Mouse (Mus musculus) lung, embryonic 16.5 days (tissue): ENCODE data around the gene Syngr2. TPM values are rescaled to one million over a fixed set of nuclear protein-coding genes. Genes with fewer than 3 reads are reported as not detected.

Source experiments
- ATAC-seq: fragments of 200-750 bp; cut with Nextera tagmentation; 2 replicates; pipeline ENCODE4 v1.8.0; 2017; ENCODE audit warnings: low read depth, mild to moderate bottlenecking, moderate library complexity
- H3K27ac ChIP-seq: fragments of 300-500 bp; sonication (generic); 2 replicates; pipeline ENCODE4 v1.5.1; 2014; ENCODE audit warnings: mild to moderate bottlenecking, control low read depth, low read length
- H3K27me3 ChIP-seq: fragments of 300-500 bp; sonication (generic); 2 replicates; pipeline ENCODE4 v1.6.1; 2014; ENCODE audit warnings: low read depth, low read length, mixed read lengths; ENCODE audit not compliant: control insufficient read depth, insufficient read depth
- H3K36me3 ChIP-seq: fragments of 300-500 bp; sonication (generic); 2 replicates; pipeline ENCODE4 v1.6.1; 2014; ENCODE audit warnings: low read length; ENCODE audit not compliant: control insufficient read depth, insufficient read depth
- H3K4me1 ChIP-seq: fragments of 300-500 bp; sonication (generic); replicated peaks from 2 replicates; pipeline ENCODE4 v1.6.1; 2014; ENCODE audit warnings: low read length, mixed read lengths; ENCODE audit not compliant: control insufficient read depth, insufficient read depth
- H3K4me2 ChIP-seq: fragments of 300-500 bp; sonication (generic); 2 replicates; pipeline ENCODE4 v1.6.1; 2014; ENCODE audit warnings: low read depth, low read length, control low read depth
- H3K4me3 ChIP-seq: fragments of 300-500 bp; sonication (generic); 2 replicates; pipeline ENCODE4 v1.5.1; 2014; ENCODE audit warnings: mild to moderate bottlenecking, low read length, control low read depth
- H3K9ac ChIP-seq: fragments of 300-500 bp; sonication (generic); 2 replicates; pipeline ENCODE4 v1.6.1; 2014; ENCODE audit warnings: low read length, control low read depth
- H3K9me3 ChIP-seq: fragments of 300-500 bp; sonication (generic); 2 replicates; pipeline ENCODE4 v1.6.1; 2016; ENCODE audit warnings: low read length; ENCODE audit not compliant: control insufficient read depth
- WGBS: fragments of 180-500 bp; shearing (Covaris S2); extraction: QIAGEN DNeasy Blood & Tissue Kit; methylation state at CpG from one replicate; pipeline ENCODE4 v1.1.7; 2014; 5-methylcytosine and 5-hydroxymethylcytosine counted together
- polyA plus RNA-seq: library from polyadenylated mRNA; unstranded; fragments of >200 nt; fragmentation: Nextera tagmentation; extraction: Ambion mirVana; gene quantifications from 2 replicates; pipeline ENCODE4 v1.2.1, GENCODE M21; 2015

Gene Syngr2
- polyA plus RNA-seq, 1 experiment from 2014 or later = 79.5 TPM

GRCm38 (mm10) chr11:117798160-117798541, 11.3 kb upstream of the Syngr2 start:
- Histone ChIP-seq H3K4me1 (peaks cover 6% of the 10 kb centered on the region; the same call in 1 of the 2 replicates), H3K27me3 (no peaks in the 10 kb centered on the region), H3K4me2 (no peak overlapping the region), H3K4me3 (no peak overlapping the region), H3K9ac (no peak overlapping the region), H3K9me3 (no peaks in the 10 kb centered on the region), H3K36me3 (no peaks in the 10 kb centered on the region), H3K27ac (no peak overlapping the region)
- WGBS = 19% methylated on average over 2 of the region's 2 CpGs
- 0 out of 2 replicates have a peak, but pooled peaks have one; percentile 8 for ATAC-seq

GRCm38 (mm10) chr11:117799174-117799573, 10.3 kb upstream of the Syngr2 start:
- WGBS = 56% methylated on average over 5 of the region's 5 CpGs
- H3K4me1 ChIP-seq = peaks cover 6% of the 10 kb centered on the region; the same call in 1 of the 2 replicates
- ATAC-seq = no peak
- no peak overlapping the region for H3K9ac ChIP-seq
- H3K27me3 ChIP-seq = no peaks in the 10 kb centered on the region
- no peaks in the 10 kb centered on the region for H3K36me3 ChIP-seq
- H3K9me3 ChIP-seq = no peaks in the 10 kb centered on the region
- no peak overlapping the region for H3K4me3 ChIP-seq
- no peak overlapping the region for H3K4me2 ChIP-seq
- no peak overlapping the region for H3K27ac ChIP-seq

- Histone ChIP-seq H3K36me3 (no peaks in the 10 kb centered on the region), H3K9ac (no peak overlapping the region), H3K4me3 (no peak overlapping the region), H3K4me1 (peaks cover 6% of the 10 kb centered on the region; the same call in 1 of the 2 replicates), H3K4me2 (no peak overlapping the region), H3K27me3 (no peaks in the 10 kb centered on the region), H3K27ac (no peak overlapping the region), H3K9me3 (no peaks in the 10 kb centered on the region)
- no peak for ATAC-seq
- 76% methylated on average over 7 of the region's 7 CpGs for WGBS
Observed at GRCm38 (mm10) chr11:117800038-117800437, 9.4 kb upstream of the Syngr2 start.

- Histone ChIP-seq H3K4me2 (no peak overlapping the region), H3K27me3 (no peaks in the 10 kb centered on the region), H3K27ac (no peak overlapping the region), H3K4me1 (peaks cover 6% of the 10 kb centered on the region; the same call in 1 of the 2 replicates), H3K9ac (no peak overlapping the region), H3K36me3 (no peaks in the 10 kb centered on the region), H3K9me3 (no peaks in the 10 kb centered on the region), H3K4me3 (no peak overlapping the region)
- no peak for ATAC-seq
- WGBS = 65% methylated on average over 7 of the region's 7 CpGs
Observed at GRCm38 (mm10) chr11:117801650-117802049, 7.8 kb upstream of the Syngr2 start.

DNA sequence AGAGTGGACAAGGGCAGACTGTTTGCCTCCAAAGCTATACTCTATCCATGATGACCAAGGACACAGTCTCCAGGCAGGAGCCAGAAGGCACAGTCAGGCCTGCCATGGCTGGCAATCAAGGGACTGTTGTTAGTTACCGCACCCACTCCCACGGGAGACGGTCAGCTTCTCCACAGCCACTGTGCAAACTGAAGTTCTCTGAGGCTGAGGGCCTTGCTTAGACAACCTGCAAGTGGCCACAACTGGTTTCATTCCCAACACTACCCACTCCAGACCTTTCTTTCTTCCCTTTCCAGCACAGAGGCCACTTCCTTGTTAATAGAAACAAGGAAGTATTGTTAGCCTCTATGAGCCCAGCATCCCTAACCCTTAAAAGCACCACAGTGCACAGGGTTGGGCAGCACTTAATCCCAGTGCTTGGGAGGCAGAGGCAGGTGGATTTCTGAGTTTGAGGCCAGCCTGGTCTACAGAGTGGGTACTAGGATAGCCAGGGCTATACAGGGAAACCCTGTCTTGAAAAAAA, 6.2 kb upstream of the Syngr2 start:
- whole genome bisulfite sequencing = 67% methylated on average over 3 of the region's 3 CpGs
- H3K9me3 ChIP-seq = no peaks in the 10 kb centered on the region

DNA sequence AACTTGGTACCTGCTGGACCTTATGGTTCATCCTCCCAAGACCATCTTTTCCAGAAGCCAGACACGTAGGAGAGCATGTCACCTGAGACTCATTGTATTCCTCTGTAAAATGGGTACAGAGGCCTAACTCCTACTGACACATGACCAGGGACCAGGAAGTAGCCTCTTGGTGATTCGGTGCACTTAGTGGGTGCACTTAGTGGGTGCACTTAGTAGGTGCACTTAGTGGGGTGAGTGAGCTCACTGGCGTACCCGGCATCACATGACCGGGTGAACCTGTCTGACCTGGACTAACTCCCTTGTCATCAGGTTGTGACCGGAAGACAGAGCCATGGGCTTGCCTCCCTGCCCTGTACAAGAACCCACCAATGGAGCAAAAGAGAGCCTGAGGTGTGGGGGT, 2.7 kb upstream of the Syngr2 start:
- WGBS = 91% methylated on average over 6 of the region's 6 CpGs
- Histone ChIP-seq H3K36me3 (no peaks in the 10 kb centered on the region), H3K4me1 (peaks cover 14% of the 10 kb centered on the region), H3K4me2 (no peak overlapping the region), H3K4me3 (no peak overlapping the region), H3K27me3 (no peaks in the 10 kb centered on the region), H3K9ac (no peak overlapping the region), H3K27ac (no peak overlapping the region), H3K9me3 (no peaks in the 10 kb centered on the region)
- no peak for ATAC-seq

More for the DNA sequence above, 6.2 kb upstream of the Syngr2 start:
- Histone ChIP-seq H3K27ac (no peak overlapping the region), H3K4me3 (no peak overlapping the region), H3K4me1 (peaks cover 3% of the 10 kb centered on the region; the same call in 1 of the 2 replicates), H3K36me3 (no peaks in the 10 kb centered on the region), H3K9ac (no peak overlapping the region), H3K27me3 (no peaks in the 10 kb centered on the region), H3K4me2 (no peak overlapping the region)
- no peak for ATAC-seq

DNA sequence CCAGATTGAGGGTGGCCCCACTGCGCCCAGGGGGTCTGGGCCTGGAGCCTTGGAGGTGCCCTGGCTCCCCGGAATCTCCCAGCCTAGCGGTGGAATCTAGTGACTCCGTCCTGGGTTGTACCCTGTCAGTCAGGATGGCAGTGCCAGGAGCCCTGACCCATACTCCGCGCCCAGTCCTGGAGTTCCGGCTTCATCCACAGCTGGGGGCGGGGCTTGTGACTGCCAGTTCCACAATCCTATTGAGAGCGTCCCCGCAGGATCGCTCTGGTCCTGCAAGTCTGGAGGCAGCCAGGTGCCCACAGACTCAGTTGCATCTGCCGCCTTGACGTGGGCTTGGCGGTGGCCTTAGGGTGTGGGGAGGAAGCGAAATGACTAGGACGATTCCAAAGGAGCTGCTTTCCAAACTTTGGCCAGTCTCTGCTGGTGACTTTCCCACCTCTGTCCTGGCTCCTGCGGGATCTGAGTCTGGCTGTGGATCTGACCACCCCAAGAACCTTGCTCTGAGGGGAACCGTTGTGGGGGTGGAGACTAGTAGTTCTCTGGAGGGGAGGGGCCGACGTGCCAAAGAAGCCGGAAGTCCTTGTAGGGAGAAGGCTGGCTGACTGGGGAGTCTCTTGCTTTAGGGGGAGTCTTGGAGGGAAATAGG, 1.1 kb downstream of the Syngr2 start:
- peak overlapping the region; percentile 84 for H3K9ac ChIP-seq
- ATAC-seq = peak; percentile 87
- H3K27ac ChIP-seq = peak overlapping the region; percentile 82
- peaks cover 14% of the 10 kb centered on the region for H3K4me1 ChIP-seq
- peaks cover 14% of the 10 kb centered on the region for H3K36me3 ChIP-seq
- 0% methylated on average over 21 of the region's 21 CpGs for WGBS
- no peaks in the 10 kb centered on the region for H3K27me3 ChIP-seq
- peak overlapping the region; percentile 75 for H3K4me3 ChIP-seq
- H3K4me2 ChIP-seq = peak overlapping the region; percentile 99
- no peaks in the 10 kb centered on the region for H3K9me3 ChIP-seq

DNA sequence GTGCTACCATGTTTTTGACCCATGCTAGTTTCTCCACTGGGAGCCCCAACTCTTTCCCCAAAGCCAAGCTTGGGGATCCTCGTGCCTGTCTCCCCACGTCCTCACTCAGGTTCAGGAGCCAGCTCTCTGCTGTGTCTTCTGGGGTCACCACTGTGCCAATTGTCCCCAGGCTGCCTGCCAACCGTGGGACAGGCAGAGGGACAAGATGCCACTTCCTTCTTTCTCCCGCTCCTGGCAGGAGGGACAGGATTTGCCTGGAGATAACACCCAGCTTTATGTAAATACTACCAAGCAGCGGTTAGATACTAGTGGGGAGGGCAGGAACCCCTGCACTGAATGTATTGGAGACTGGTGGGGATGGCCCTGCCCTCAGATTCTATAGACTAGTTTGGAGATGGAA, 4.4 kb downstream of the Syngr2 start:
- peaks cover 31% of the 10 kb centered on the region for H3K36me3 ChIP-seq
- peak overlapping the region; percentile 7; the same call in 1 of the 2 replicates for H3K27ac ChIP-seq
- H3K4me1 ChIP-seq = peaks cover 14% of the 10 kb centered on the region
- 0 out of 2 replicates have a peak overlapping the region, but pooled peaks have one; percentile 9 for H3K9ac ChIP-seq
- no peak overlapping the region for H3K4me3 ChIP-seq
- no peak overlapping the region for H3K4me2 ChIP-seq
- 48% methylated on average over 5 of the region's 5 CpGs for WGBS
- no peaks in the 10 kb centered on the region for H3K9me3 ChIP-seq
- no peak for ATAC-seq
- no peaks in the 10 kb centered on the region for H3K27me3 ChIP-seq

DNA sequence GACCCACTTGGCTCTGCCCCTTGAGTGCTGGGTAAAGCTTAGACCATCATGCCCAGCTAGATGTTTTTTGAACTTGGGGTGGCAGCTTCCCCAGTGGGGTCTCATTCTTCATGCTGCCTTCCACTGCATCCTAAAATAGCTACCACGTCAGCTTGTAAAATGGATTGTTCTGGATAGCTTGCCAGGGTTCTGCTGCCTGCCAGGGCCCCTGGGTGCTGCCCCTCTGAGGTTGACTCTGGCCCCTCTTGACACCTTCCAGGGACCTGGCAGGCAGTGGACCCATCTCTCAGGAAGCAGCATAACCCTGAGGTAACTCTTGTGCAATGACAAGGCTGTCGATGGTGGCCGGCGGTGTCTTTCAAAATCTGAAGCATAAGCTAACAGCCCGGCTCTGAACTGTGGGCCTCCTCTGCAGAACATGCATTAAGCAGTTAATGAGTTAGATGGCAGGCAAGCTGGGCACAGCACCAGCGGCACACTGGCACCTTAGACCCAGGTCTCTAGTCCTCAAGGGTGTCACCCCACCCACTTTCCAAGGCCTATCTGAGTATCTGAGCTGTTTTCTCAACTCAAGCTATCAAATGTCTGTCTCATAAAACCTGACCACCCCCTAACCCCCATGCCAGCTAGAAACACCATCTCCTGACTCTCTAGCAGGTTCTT, 5.4 kb downstream of the Syngr2 start:
- Histone ChIP-seq H3K27ac (no peak overlapping the region), H3K9me3 (no peaks in the 10 kb centered on the region), H3K27me3 (no peaks in the 10 kb centered on the region), H3K4me2 (no peak overlapping the region), H3K4me1 (peaks cover 10% of the 10 kb centered on the region), H3K36me3 (peaks cover 32% of the 10 kb centered on the region), H3K9ac (no peak overlapping the region), H3K4me3 (no peak overlapping the region)
- no peak for ATAC-seq
- WGBS = 84% methylated on average over 6 of the region's 6 CpGs
